Mouse (Mus musculus) layer of hippocampus, adult 8-10 months (tissue): Measurements from ENCODE around the gene Lyar. TPM values are rescaled to one million over a fixed set of nuclear protein-coding genes. Genes with fewer than 3 reads are reported as not detected.

ENCODE experiments used
- DNase-seq, 2 experiments: peaks; one replicate each; pipeline ENCODE4 v3.0.0; 2022; ENCODE audit warnings: low spot score in 2 of 2
- total RNA-seq, 4 experiments: library from RNA; stranded (reverse); gene quantifications; 2 replicates each; pipeline ENCODE4 v1.2.4; 2022

Gene Lyar
- total RNA-seq = 10 to 100 TPM in 2 of 4 experiments, 1 to 10 TPM in 2; 7.5 to 11.5 (median 10.0) TPM

GRCm38 (mm10) chr5:38220328-38220912 lies at the start of gene Lyar, which contains the start of gene Zbtb49:
Lyar (plus strand) TSS chr5:38220470.
Zbtb49 (minus strand) TSS chr5:38220457.
- peak; percentile 88 to 92 for DNase-seq

GRCm38 (mm10) chr5:38173766-38174165 lies 46.5 kb upstream of the Lyar start:
- no peak for DNase-seq

- no peak for DNase-seq
Observed at GRCm38 (mm10) chr5:38174256-38174912, 45.9 kb upstream of the Lyar start.

- no peak for DNase-seq
Observed at GRCm38 (mm10) chr5:38184688-38185285, 35.5 kb upstream of the Lyar start.

GRCm38 (mm10) chr5:38187006-38187405 lies 33.3 kb upstream of the Lyar start:
- no peak for DNase-seq

GRCm38 (mm10) chr5:38190907-38191306 lies 29.4 kb upstream of the Lyar start:
- no peak for DNase-seq

GRCm38 (mm10) chr5:38194946-38195345 lies 25.3 kb upstream of the Lyar start:
- no peak for DNase-seq

GRCm38 (mm10) chr5:38195941-38196340 lies 24.3 kb upstream of the Lyar start:
- DNase-seq = no peak

- no peak for DNase-seq
Observed at GRCm38 (mm10) chr5:38196821-38197481, 23.3 kb upstream of the Lyar start.

GRCm38 (mm10) chr5:38197482-38197823 lies 22.8 kb upstream of the Lyar start:
- peak; percentile 68 to 90 for DNase-seq

- no peak for DNase-seq
Observed at GRCm38 (mm10) chr5:38199686-38200085, 20.6 kb upstream of the Lyar start.

- DNase-seq = no peak
Observed at GRCm38 (mm10) chr5:38205303-38205726, 15.0 kb upstream of the Lyar start.

- DNase-seq = no peak
Observed at GRCm38 (mm10) chr5:38208985-38209384, 11.3 kb upstream of the Lyar start.

GRCm38 (mm10) chr5:38211691-38212090 lies 8.6 kb upstream of the Lyar start:
- no peak for DNase-seq

GRCm38 (mm10) chr5:38213009-38213408 lies 7.3 kb upstream of the Lyar start:
- peak in 1 of 2 experiments; percentile 33 for DNase-seq

GRCm38 (mm10) chr5:38219771-38220307 lies 431 bp upstream of the Lyar start:
- DNase-seq = no peak

- DNase-seq = no peak
Observed at GRCm38 (mm10) chr5:38235422-38235821, 15.2 kb downstream of the Lyar start.

- DNase-seq = no peak
Observed at GRCm38 (mm10) chr5:38236627-38237026, 16.4 kb downstream of the Lyar start.

GRCm38 (mm10) chr5:38240727-38241472 lies 20.6 kb downstream of the Lyar start:
- DNase-seq = no peak

GRCm38 (mm10) chr5:38241473-38241834 lies 21.2 kb downstream of the Lyar start:
- no peak for DNase-seq

- DNase-seq = no peak
Observed at GRCm38 (mm10) chr5:38241966-38242365, 21.7 kb downstream of the Lyar start.
